Mouse (Mus musculus) bone marrow macrophage, adult 2 months (primary cell): Measurements from ENCODE around the gene Git2.

ENCODE experiments used
- CTCF ChIP-seq: IDR thresholded peaks from 2 replicates; pipeline ENCODE4 v1.5.1; 2012; ENCODE audit warnings: low read depth, mild to moderate bottlenecking, low read length, moderate library complexity
- POLR2A ChIP-seq: IDR thresholded peaks from 2 replicates; pipeline ENCODE4 v1.6.1; 2012; ENCODE audit warnings: mild to moderate bottlenecking, low read depth, low read length, borderline replicate concordance

GRCm38 (mm10) chr5:114774403-114775051 lies 790 bp downstream of the Git2 start, which contains the start of gene Ankrd13a:
- TF ChIP-seq CTCF (no peak), POLR2A (peak; percentile 10; the same call in 1 of the 2 replicates)
